Comparison of ENCODE assay signal across 10 mouse cellular contexts in the genomic region with DNA sequence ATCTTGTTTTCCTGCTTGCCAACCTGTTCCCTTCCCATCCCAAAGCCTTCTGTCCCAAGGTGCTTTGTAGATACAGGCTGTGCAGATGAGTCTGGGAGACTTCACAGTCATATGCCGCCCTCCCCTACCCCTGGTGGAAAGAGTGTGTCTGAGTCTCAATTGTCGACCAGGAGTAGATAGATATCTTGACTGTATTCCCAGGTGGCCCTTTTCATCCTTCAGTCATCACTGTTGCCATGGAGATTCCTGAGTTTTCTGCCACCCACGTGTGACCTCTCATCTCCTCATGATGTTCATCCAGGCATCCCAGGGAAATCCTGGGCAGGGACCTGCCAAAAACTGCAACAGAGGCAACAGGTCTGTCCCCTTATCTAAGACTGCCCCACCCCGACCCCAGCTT.
"Had no signal": no experiment of that assay in that cellular context is flagged by ENCODE, and none has a peak within 500 bp of the region (broad histone marks: within the 10 kb centered on the region; RNA-seq: fewer than 3 reads in every experiment).

No protein-coding gene starts in this region.

- H3K4me3 ChIP-seq: limb, embryonic 12.5 days; liver, embryonic 13.5 days; neural tube, embryonic 12.5 days had no signal

- H3K27me3 ChIP-seq: neural tube, embryonic 12.5 days had no signal

- ATAC-seq: liver, postnatal 0 days had no signal

- H3K9ac ChIP-seq: limb, embryonic 12.5 days; liver, embryonic 13.5 days; liver, postnatal 0 days; neural tube, embryonic 12.5 days had no signal

- DNase-seq: kidney, adult 11 months; kidney, postnatal 14 days; layer of hippocampus, postnatal 36 days; liver; liver, embryonic 13.5 days; liver, postnatal 0 days; thymus, postnatal 4 days had no signal

- H3K36me3 ChIP-seq: limb, embryonic 12.5 days; liver, embryonic 13.5 days; neural tube, embryonic 12.5 days had no signal

- H3K9me3 ChIP-seq: neural tube, embryonic 12.5 days had no signal

- H3K27ac ChIP-seq: limb, embryonic 12.5 days; liver, embryonic 13.5 days; neural tube, embryonic 12.5 days; stomach, postnatal 0 days had no signal

- H3K4me1 ChIP-seq: liver, embryonic 13.5 days had no signal

- H3K4me2 ChIP-seq: limb, embryonic 12.5 days; liver, embryonic 13.5 days; neural tube, embryonic 12.5 days had no signal
